16 mouse cellular contexts compared by ENCODE assay signal in genomic region chr11:110551471-110551967, GRCm38 (mm10).
DNase-seq lines count a peak whose midpoint lies in the region; ATAC-seq and TF ChIP-seq lines count a peak whose summit lies in the region.
"Had no signal": no experiment of that assay in that cellular context is flagged by ENCODE, and none has a peak within 500 bp of the region (broad histone marks: within the 10 kb centered on the region; RNA-seq: fewer than 3 reads in every experiment).

No protein-coding gene starts in this region.

- 55% methylated on average over 12 of the region's 12 CpGs for WGBS in lung, embryonic 14.5 days
- 37% methylated on average over 12 of the region's 12 CpGs for WGBS in kidney, embryonic 16.5 days
- 52% methylated on average over 12 of the region's 12 CpGs for WGBS in thymus, adult 2 months
- WGBS in hindbrain, embryonic 11.5 days = 81% methylated on average over 12 of the region's 12 CpGs

- no peak overlapping the region for H3K4me3 ChIP-seq in lung, embryonic 14.5 days (ENCODE audit: low read depth, low read length)
- no peak overlapping the region for H3K4me3 ChIP-seq in kidney, embryonic 16.5 days (ENCODE audit: low read length)
- no peak overlapping the region for H3K4me3 ChIP-seq in thymus, adult 2 months (ENCODE audit: control insufficient read depth, insufficient read depth, low read length)
- H3K4me3 ChIP-seq in hindbrain, embryonic 11.5 days (ENCODE audit: low read depth, low read length) = no peak overlapping the region
- H3K4me3 ChIP-seq: embryonic facial prominence, embryonic 13.5 days; forebrain, embryonic 12.5 days; hindbrain, embryonic 15.5 days had no signal

- ATAC-seq in lung, embryonic 14.5 days (ENCODE audit: insufficient read depth) = no peak
- ATAC-seq in kidney, embryonic 16.5 days (ENCODE audit: low FRiP score, low TSS enrichment) = peak; percentile 79; the same call in 1 of the 2 replicates
- ATAC-seq in hindbrain, embryonic 11.5 days (ENCODE audit: low FRiP score) = no peak

- no peak overlapping the region for H3K9ac ChIP-seq in lung, embryonic 14.5 days
- no peak overlapping the region for H3K9ac ChIP-seq in kidney, embryonic 16.5 days (replicated peaks; ENCODE audit: low read length)
- H3K9ac ChIP-seq in hindbrain, embryonic 11.5 days (ENCODE audit: low read depth, low read length) = no peak overlapping the region
- H3K9ac ChIP-seq: embryonic facial prominence, embryonic 13.5 days; forebrain, embryonic 12.5 days; hindbrain, embryonic 15.5 days; liver, embryonic 14.5 days had no signal

- H3K9me3 ChIP-seq in lung, embryonic 14.5 days (ENCODE audit: low read depth, low read length) = no peaks in the 10 kb centered on the region
- H3K9me3 ChIP-seq in kidney, embryonic 16.5 days (ENCODE audit: low read length) = no peaks in the 10 kb centered on the region
- no peaks in the 10 kb centered on the region for H3K9me3 ChIP-seq in hindbrain, embryonic 11.5 days (ENCODE audit: control insufficient read depth, low read length)
- H3K9me3 ChIP-seq: embryonic facial prominence, embryonic 13.5 days; forebrain, embryonic 12.5 days; hindbrain, embryonic 15.5 days had no signal

- DNase-seq in adrenal gland, postnatal 10 days = peak; percentile 16
- DNase-seq in adrenal gland, adult 18-20 months (ENCODE audit: low spot score in 2 of 2) = no peak
- peak; percentile 37 for DNase-seq in lung, embryonic 14.5 days
- no peak for DNase-seq in lung, postnatal 14 days
- DNase-seq in Muller cell, postnatal 12 days (ENCODE audit: inconsistent ontology term) = no peak
- no peak for DNase-seq in thymus, adult 2 months
- no peak for DNase-seq in hindbrain, embryonic 11.5 days (ENCODE audit: low spot score)
- DNase-seq: cerebellum, postnatal 25 days; lung, postnatal 4 days; midbrain, embryonic 14.5 days; spleen, adult 18-20 months had no signal

- no peaks in the 10 kb centered on the region for H3K4me1 ChIP-seq in lung, embryonic 14.5 days (ENCODE audit: insufficient read depth)
- H3K4me1 ChIP-seq in kidney, embryonic 16.5 days (ENCODE audit: insufficient read depth, low read length) = peaks cover 5% of the 10 kb centered on the region
- no peaks in the 10 kb centered on the region for H3K4me1 ChIP-seq in thymus, adult 2 months (replicated peaks; ENCODE audit: control insufficient read depth, insufficient read depth, low read length)
- no peaks in the 10 kb centered on the region for H3K4me1 ChIP-seq in hindbrain, embryonic 11.5 days (replicated peaks; ENCODE audit: control insufficient read depth, insufficient read depth, low read length)
- H3K4me1 ChIP-seq: embryonic facial prominence, embryonic 13.5 days; forebrain, embryonic 12.5 days; hindbrain, embryonic 15.5 days had no signal

- no peaks in the 10 kb centered on the region for H3K36me3 ChIP-seq in lung, embryonic 14.5 days (ENCODE audit: insufficient read depth)
- no peaks in the 10 kb centered on the region for H3K36me3 ChIP-seq in kidney, embryonic 16.5 days (ENCODE audit: insufficient read depth, low read length)
- no peaks in the 10 kb centered on the region for H3K36me3 ChIP-seq in thymus, adult 2 months (ENCODE audit: control insufficient read depth, insufficient read depth, low read length)
- no peaks in the 10 kb centered on the region for H3K36me3 ChIP-seq in hindbrain, embryonic 11.5 days (ENCODE audit: control insufficient read depth, insufficient read depth, low read length)
- H3K36me3 ChIP-seq: embryonic facial prominence, embryonic 13.5 days; forebrain, embryonic 12.5 days; hindbrain, embryonic 15.5 days had no signal

- TF ChIP-seq CTCF in lung, embryonic 14.5 days (IDR thresholded peaks at IDR 0.05; ENCODE audit: low read depth) = no peak
- no peak for TF ChIP-seq CTCF in thymus, adult 2 months (IDR thresholded peaks at IDR 0.05; ENCODE audit: borderline replicate concordance, control insufficient read depth, extremely low read depth, insufficient read depth, low read length, poor library complexity)

- H3K4me2 ChIP-seq in lung, embryonic 14.5 days = no peak overlapping the region
- 0 out of 2 replicates have a peak overlapping the region, but pooled peaks have one; percentile 3 for H3K4me2 ChIP-seq in kidney, embryonic 16.5 days (replicated peaks; ENCODE audit: low read depth, low read length)
- H3K4me2 ChIP-seq in hindbrain, embryonic 11.5 days (replicated peaks; ENCODE audit: low read depth, low read length) = no peak overlapping the region
- H3K4me2 ChIP-seq: embryonic facial prominence, embryonic 13.5 days; forebrain, embryonic 12.5 days; hindbrain, embryonic 15.5 days had no signal

- no peaks in the 10 kb centered on the region for H3K27me3 ChIP-seq in lung, embryonic 14.5 days (ENCODE audit: insufficient read depth, low read length)
- H3K27me3 ChIP-seq in kidney, embryonic 16.5 days (ENCODE audit: insufficient read depth, low read length) = no peaks in the 10 kb centered on the region
- no peaks in the 10 kb centered on the region for H3K27me3 ChIP-seq in thymus, adult 2 months (ENCODE audit: control insufficient read depth, insufficient read depth, low read length)
- H3K27me3 ChIP-seq in hindbrain, embryonic 11.5 days (ENCODE audit: control insufficient read depth, insufficient read depth, low read length) = no peaks in the 10 kb centered on the region
- H3K27me3 ChIP-seq: embryonic facial prominence, embryonic 13.5 days; forebrain, embryonic 12.5 days; hindbrain, embryonic 15.5 days had no signal

- H3K27ac ChIP-seq in lung, embryonic 14.5 days (ENCODE audit: low read depth) = no peak overlapping the region
- no peak overlapping the region for H3K27ac ChIP-seq in kidney, embryonic 16.5 days (ENCODE audit: low read length)
- no peak overlapping the region for H3K27ac ChIP-seq in thymus, adult 2 months (ENCODE audit: control insufficient read depth, insufficient read depth, low read length)
- H3K27ac ChIP-seq in hindbrain, embryonic 11.5 days (ENCODE audit: low read depth, low read length) = no peak overlapping the region
- H3K27ac ChIP-seq: embryonic facial prominence, embryonic 13.5 days; forebrain, embryonic 12.5 days; hindbrain, embryonic 15.5 days; liver, embryonic 14.5 days had no signal

- no peak for TF ChIP-seq POLR2A in thymus, adult 2 months (IDR thresholded peaks at IDR 0.05; ENCODE audit: control insufficient read depth, extremely low read depth, insufficient read depth, low read length, poor library complexity)

Comparison
In these comparisons a context has a peak if more than half of its experiments do, and no peak if none do; other contexts are left out.
1. DNase-seq: peak in adrenal gland, postnatal 10 days (single experiment) and lung, embryonic 14.5 days (single experiment); none in adrenal gland, adult 18-20 months (0 of 2), lung, postnatal 14 days (single experiment), Muller cell, postnatal 12 days (single experiment), thymus, adult 2 months (single experiment) and hindbrain, embryonic 11.5 days (single experiment).